Mouse (Mus musculus) myocyte (in vitro differentiated cells): Measurements from ENCODE around the gene Gm37240. TPM values are rescaled to one million over a fixed set of nuclear protein-coding genes. Genes with fewer than 3 reads are reported as not detected.
A peak's percentile ranks its signal among the peaks of the same experiment; 100 is the strongest.

Source experiments
- H3K27me3 ChIP-seq: one replicate; pipeline ENCODE4 v1.6.1; 2011; ENCODE audit not compliant: control insufficient read depth, insufficient read depth, insufficient read length
- H3K36me3 ChIP-seq: one replicate; pipeline ENCODE4 v1.6.1; 2011; ENCODE audit not compliant: control insufficient read depth, insufficient read depth
- H3K4me2 ChIP-seq: one replicate; pipeline ENCODE4 v1.6.1; 2011; ENCODE audit warnings: low read depth, control low read depth
- H3K4me3 ChIP-seq: one replicate; pipeline ENCODE4 v1.5.1; 2011; ENCODE audit warnings: mild to moderate bottlenecking, control low read depth, moderate library complexity
- H3K79me2 ChIP-seq: one replicate; pipeline ENCODE4 v1.6.1; 2011; ENCODE audit not compliant: control insufficient read depth, insufficient read depth
- H3ac ChIP-seq: one replicate; pipeline ENCODE4 v1.6.1; 2011; ENCODE audit not compliant: control insufficient read depth, insufficient read length
- CEBPB ChIP-seq: IDR thresholded peaks from 2 replicates; pipeline ENCODE4 v1.6.1; 2011; ENCODE audit warnings: mild to moderate bottlenecking, moderate library complexity; ENCODE audit not compliant: poor library complexity, insufficient read depth, severe bottlenecking
- E2F4 ChIP-seq: IDR thresholded peaks from one replicate; pipeline ENCODE4 v1.6.1; 2011; ENCODE audit warnings: mild to moderate bottlenecking, control low read depth, moderate library complexity; ENCODE audit not compliant: insufficient read depth
- MAX ChIP-seq: IDR thresholded peaks from one replicate; pipeline ENCODE4 v1.6.1; 2011; ENCODE audit warnings: low read depth, mild to moderate bottlenecking, control low read depth
- MYOD1 ChIP-seq, 3 experiments: IDR thresholded peaks; one replicate each; pipeline ENCODE4 v1.6.1; 2011; ENCODE audit warnings: control low read depth in 2 of 3, low read depth in 2 of 3, mild to moderate bottlenecking in 2 of 3, moderate library complexity in 1 of 3; ENCODE audit not compliant: insufficient read length in 2 of 3, control insufficient read depth in 1 of 3
- MYOG ChIP-seq, 3 experiments: IDR thresholded peaks; one replicate each; pipeline ENCODE4 v1.6.1; 2011; ENCODE audit warnings: control low read depth in 2 of 3, low read depth in 2 of 3, mild to moderate bottlenecking in 2 of 3; ENCODE audit not compliant: insufficient read length in 2 of 3, control insufficient read depth in 1 of 3, insufficient read depth in 1 of 3
- POLR2A ChIP-seq: IDR thresholded peaks from one replicate; pipeline ENCODE4 v1.6.1; 2011; ENCODE audit warnings: low read depth, mild to moderate bottlenecking, control low read depth, moderate library complexity; ENCODE audit not compliant: insufficient read length
- POLR2AphosphoS2 ChIP-seq: IDR thresholded peaks from one replicate; pipeline ENCODE4 v1.6.1; 2011; ENCODE audit warnings: low read depth, control low read depth; ENCODE audit not compliant: insufficient read length
- REST ChIP-seq: IDR thresholded peaks from one replicate; pipeline ENCODE4 v1.6.1; 2011; ENCODE audit warnings: mild to moderate bottlenecking, control low read depth, moderate library complexity; ENCODE audit not compliant: insufficient read depth, insufficient read length
- SRF ChIP-seq: IDR thresholded peaks from one replicate; pipeline ENCODE4 v1.6.1; 2011; ENCODE audit warnings: low read depth; ENCODE audit not compliant: control insufficient read depth, insufficient read length
- TCF12 ChIP-seq: IDR thresholded peaks from one replicate; pipeline ENCODE4 v1.6.1; 2011; ENCODE audit warnings: mild to moderate bottlenecking, control low read depth; ENCODE audit not compliant: poor library complexity, insufficient read depth, severe bottlenecking
- TCF3 ChIP-seq: IDR thresholded peaks from one replicate; pipeline ENCODE4 v1.6.1; 2011; ENCODE audit warnings: low read depth, control low read depth; ENCODE audit not compliant: insufficient read length
- USF1 ChIP-seq: IDR thresholded peaks from one replicate; pipeline ENCODE4 v1.6.1; 2011; ENCODE audit warnings: low read depth, mild to moderate bottlenecking, control low read depth, moderate library complexity
- polyA plus RNA-seq: library from polyadenylated mRNA; unstranded; fragments of >200 nt; fragmentation: generic; extraction: Trizol; gene quantifications from one replicate; pipeline ENCODE4 v1.2.1, GENCODE M21; 2012; ENCODE audit warnings: missing spikeins

The Gm37240 gene
- polyA plus RNA-seq, 1 experiment, result 8.7 TPM

- no peak overlapping the region for H3ac ChIP-seq
- no peaks in the 10 kb centered on the region for H3K79me2 ChIP-seq
- no peak for TF ChIP-seq POLR2A
- TF ChIP-seq SRF, result no peak
- TF ChIP-seq MYOD1 (IDR thresholded peaks at IDR 0.05; ENCODE audit: control insufficient read depth in 1 of 3, insufficient read length in 2 of 3, low read depth in 2 of 3), result no peak
- no peak for TF ChIP-seq MAX
- TF ChIP-seq POLR2AphosphoS2, result no peak
- no peak for TF ChIP-seq REST
- TF ChIP-seq USF1, result no peak
- no peak for TF ChIP-seq TCF12
- TF ChIP-seq E2F4, result no peak
- no peak for TF ChIP-seq TCF3
- no peak for TF ChIP-seq MYOG (IDR thresholded peaks at IDR 0.05; ENCODE audit: control insufficient read depth in 1 of 3, insufficient read depth in 1 of 3, insufficient read length in 2 of 3, low read depth in 2 of 3)
- no peak for TF ChIP-seq CEBPB
- no peak overlapping the region for H3K4me2 ChIP-seq
- no peak overlapping the region for H3K4me3 ChIP-seq
- H3K27me3 ChIP-seq, result no peaks in the 10 kb centered on the region
- H3K36me3 ChIP-seq, result no peaks in the 10 kb centered on the region
Observed at GRCm38 (mm10) chr3:84598756-84599155, 1288.6 kb downstream of the Gm37240 start.

GRCm38 (mm10) chr3:84597996-84598734, 1289.2 kb downstream of the Gm37240 start:
- TF ChIP-seq MYOG (IDR thresholded peaks at IDR 0.05; ENCODE audit: control insufficient read depth in 1 of 3, insufficient read depth in 1 of 3, insufficient read length in 2 of 3, low read depth in 2 of 3), result no peak
- no peak for TF ChIP-seq CEBPB
- no peak for TF ChIP-seq REST
- no peak for TF ChIP-seq USF1
- no peak for TF ChIP-seq E2F4
- TF ChIP-seq TCF12, result no peak
- TF ChIP-seq POLR2AphosphoS2, result no peak
- no peak for TF ChIP-seq MYOD1 (IDR thresholded peaks at IDR 0.05; ENCODE audit: control insufficient read depth in 1 of 3, insufficient read length in 2 of 3, low read depth in 2 of 3)
- TF ChIP-seq TCF3, result no peak
- no peak for TF ChIP-seq POLR2A
- TF ChIP-seq MAX, result no peak
- no peak for TF ChIP-seq SRF
- Histone ChIP-seq H3K27me3 (no peaks in the 10 kb centered on the region), H3K4me2 (no peak overlapping the region), H3K36me3 (no peaks in the 10 kb centered on the region), H3ac (no peak overlapping the region), H3K79me2 (no peaks in the 10 kb centered on the region), H3K4me3 (no peak overlapping the region)

- Histone ChIP-seq H3ac (no peak overlapping the region), H3K79me2 (no peaks in the 10 kb centered on the region), H3K4me3 (peak overlapping the region; percentile 11), H3K4me2 (peak overlapping the region; percentile 85), H3K27me3 (no peaks in the 10 kb centered on the region), H3K36me3 (no peaks in the 10 kb centered on the region)
- TF ChIP-seq MYOG (IDR thresholded peaks at IDR 0.05; ENCODE audit: control insufficient read depth in 1 of 3, insufficient read depth in 1 of 3, insufficient read length in 2 of 3, low read depth in 2 of 3), result no peak
- TF ChIP-seq SRF, result no peak
- TF ChIP-seq E2F4, result no peak
- no peak for TF ChIP-seq TCF12
- no peak for TF ChIP-seq TCF3
- no peak for TF ChIP-seq MYOD1 (IDR thresholded peaks at IDR 0.05; ENCODE audit: control insufficient read depth in 1 of 3, insufficient read length in 2 of 3, low read depth in 2 of 3)
- TF ChIP-seq REST, result no peak
- TF ChIP-seq POLR2AphosphoS2, result no peak
- TF ChIP-seq CEBPB, result no peak
- TF ChIP-seq USF1, result no peak
- no peak for TF ChIP-seq MAX
- TF ChIP-seq POLR2A, result no peak
Observed at GRCm38 (mm10) chr3:84595677-84596234, 1291.6 kb downstream of the Gm37240 start.

GRCm38 (mm10) chr3:84594894-84595676, 1292.2 kb downstream of the Gm37240 start:
- H3K79me2 ChIP-seq, result no peaks in the 10 kb centered on the region
- H3ac ChIP-seq, result no peak overlapping the region
- peak overlapping the region; percentile 11 for H3K4me3 ChIP-seq
- TF ChIP-seq REST (no peak), POLR2AphosphoS2 (no peak), MYOD1 (IDR thresholded peaks at IDR 0.05; ENCODE audit: control insufficient read depth in 1 of 3, insufficient read length in 2 of 3, low read depth in 2 of 3) (no peak), USF1 (no peak), MYOG (IDR thresholded peaks at IDR 0.05; ENCODE audit: control insufficient read depth in 1 of 3, insufficient read depth in 1 of 3, insufficient read length in 2 of 3, low read depth in 2 of 3) (no peak), POLR2A (no peak), CEBPB (no peak), E2F4 (no peak), SRF (no peak), MAX (no peak), TCF12 (no peak), TCF3 (no peak)
- no peaks in the 10 kb centered on the region for H3K27me3 ChIP-seq
- no peaks in the 10 kb centered on the region for H3K36me3 ChIP-seq
- H3K4me2 ChIP-seq, result peak overlapping the region; percentile 85
